Mouse (Mus musculus) heart, postnatal 0 days (tissue): Measurements from ENCODE around the gene Ifitm6. TPM values are rescaled to one million over a fixed set of nuclear protein-coding genes. Genes with fewer than 3 reads are reported as not detected.
"Not testable (repeated sequence)": the region's sequence is repeated elsewhere in the genome, so short reads cannot be mapped to it uniquely, and the experiment has no call there.

Experiments
- ATAC-seq: fragments of 200-750 bp; cut with Nextera tagmentation; 2 replicates; pipeline ENCODE4 v1.8.0; 2017; ENCODE audit warnings: low read depth, moderate number of reproducible peaks, moderate library complexity; ENCODE audit not compliant: insufficient read depth
- DNase-seq: peaks from one replicate; pipeline ENCODE4 v3.0.0-alpha.2; 2016; ENCODE audit warnings: low spot score
- H3K27ac ChIP-seq: fragments of 300-500 bp; sonication (generic); 2 replicates; pipeline ENCODE4 v1.5.1; 2014; ENCODE audit warnings: low read depth, mild to moderate bottlenecking
- H3K27me3 ChIP-seq: fragments of 300-500 bp; sonication (generic); 2 replicates; pipeline ENCODE4 v1.6.1; 2014; ENCODE audit warnings: low read length, mixed read lengths; ENCODE audit not compliant: control insufficient read depth, insufficient read depth
- H3K36me3 ChIP-seq: fragments of 300-500 bp; sonication (generic); replicated peaks from 2 replicates; pipeline ENCODE4 v1.6.1; 2014; ENCODE audit warnings: low read length, mixed read lengths; ENCODE audit not compliant: control insufficient read depth, insufficient read depth
- H3K4me1 ChIP-seq: fragments of 300-500 bp; sonication (generic); 2 replicates; pipeline ENCODE4 v1.6.1; 2014; ENCODE audit warnings: antibody characterized with exemption; ENCODE audit not compliant: control insufficient read depth, insufficient read depth
- H3K4me2 ChIP-seq: fragments of 300-500 bp; sonication (generic); 2 replicates; pipeline ENCODE4 v1.6.1; 2014; ENCODE audit warnings: low read depth, mild to moderate bottlenecking, low read length, moderate library complexity
- H3K4me3 ChIP-seq: fragments of 300-500 bp; sonication (generic); 2 replicates; pipeline ENCODE4 v1.5.1; 2014; ENCODE audit warnings: low read depth, low read length
- H3K9ac ChIP-seq: fragments of 300-500 bp; sonication (generic); replicated peaks from 2 replicates; pipeline ENCODE4 v1.6.1; 2014; ENCODE audit warnings: low read depth, low read length, mixed read lengths
- H3K9me3 ChIP-seq: fragments of 300-500 bp; sonication (generic); replicated peaks from 2 replicates; pipeline ENCODE4 v1.6.1; 2016; ENCODE audit warnings: low read length; ENCODE audit not compliant: control insufficient read depth
- CTCF ChIP-seq: IDR thresholded peaks from 2 replicates; pipeline ENCODE4 v1.5.1; 2016; ENCODE audit warnings: antibody characterized with exemption, control low read depth, low read depth
- EP300 ChIP-seq: IDR thresholded peaks from 2 replicates; pipeline ENCODE4 v1.6.1; 2016; ENCODE audit warnings: antibody characterized with exemption, low read depth
- WGBS: fragments of 180-500 bp; shearing (Covaris S2); extraction: QIAGEN DNeasy Blood & Tissue Kit; methylation state at CpG from one replicate; pipeline ENCODE4 v1.1.7; 2014; 5-methylcytosine and 5-hydroxymethylcytosine counted together
- polyA plus RNA-seq: library from polyadenylated mRNA; unstranded; fragments of >200 nt; fragmentation: Nextera tagmentation; extraction: Ambion mirVana; gene quantifications from 2 replicates; pipeline ENCODE4 v1.2.1, GENCODE M21; 2015
- total RNA-seq: library from RNA; depleted of rRNA; stranded (reverse); fragments of >200 nt; gene quantifications from 2 replicates; pipeline ENCODE4 v1.2.3, GENCODE M21; 2014; ENCODE audit warnings: low replicate concordance

The Ifitm6 gene
- total and polyA plus RNA-seq, 2 experiments from 2014 or later = 0.30 TPM; not detected in 1

DNA sequence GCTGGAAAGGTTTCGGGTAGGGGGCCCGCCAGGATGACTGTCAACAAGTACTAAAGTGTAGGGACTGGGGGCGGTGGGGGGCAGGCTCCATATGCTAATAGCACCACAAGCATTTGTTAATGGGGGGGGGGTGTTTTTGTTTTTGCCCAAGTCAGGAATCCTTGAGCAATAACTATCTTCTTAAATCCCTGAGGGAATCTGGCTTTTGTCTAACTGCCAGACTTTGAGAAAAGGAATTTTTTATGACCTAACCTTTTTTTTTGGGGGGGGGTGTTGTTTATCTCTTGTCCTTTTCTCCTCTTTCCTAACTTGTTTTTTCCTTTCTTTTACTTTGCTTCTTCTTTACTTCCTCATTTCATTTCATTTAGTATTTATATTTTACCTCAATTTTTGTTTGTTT is 42.3 kb downstream of the Ifitm6 start:
- 30% methylated on average over 3 of the region's 3 CpGs for WGBS
- no peaks in the 10 kb centered on the region for H3K9me3 ChIP-seq
- H3K27ac ChIP-seq = no peak overlapping the region
- H3K36me3 ChIP-seq = no peaks in the 10 kb centered on the region
- H3K27me3 ChIP-seq = 0 out of 2 replicates have a peak, but pooled peaks cover 9% of the 10 kb centered on the region
- ATAC-seq (no peak), DNase-seq (no peak)
- H3K4me3 ChIP-seq = no peak overlapping the region
- H3K4me2 ChIP-seq = no peak overlapping the region
- no peak for TF ChIP-seq CTCF
- TF ChIP-seq EP300 = no peak
- H3K9ac ChIP-seq = no peak overlapping the region
- peaks cover 6% of the 10 kb centered on the region; the same call in 1 of the 2 replicates for H3K4me1 ChIP-seq

DNA sequence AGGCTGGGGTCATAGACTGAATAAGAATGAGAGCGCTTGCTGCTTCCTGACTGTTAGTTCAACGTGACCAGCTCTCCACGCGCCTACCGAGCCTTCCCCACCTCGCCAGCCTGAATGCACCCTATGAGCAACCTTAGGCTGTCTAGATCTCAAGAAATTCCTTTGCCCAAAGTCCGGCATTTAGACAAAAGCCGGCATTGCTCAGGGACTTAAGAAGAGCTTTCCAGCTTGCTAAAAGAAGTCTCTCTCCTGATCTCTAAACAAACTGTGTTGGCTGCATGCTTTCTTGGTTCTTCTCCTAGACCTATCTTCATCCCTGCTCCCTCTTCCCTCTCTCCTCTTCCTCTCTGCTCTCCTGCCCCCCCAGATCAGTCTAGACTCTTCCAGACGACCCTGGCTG is 42.8 kb downstream of the Ifitm6 start:
- H3K36me3 ChIP-seq = no peaks in the 10 kb centered on the region
- no peak overlapping the region for H3K4me2 ChIP-seq
- TF ChIP-seq EP300 = no peak
- TF ChIP-seq CTCF = no peak
- peaks cover 6% of the 10 kb centered on the region; the same call in 1 of the 2 replicates for H3K4me1 ChIP-seq
- ATAC-seq (no peak), DNase-seq (no peak)
- H3K27ac ChIP-seq = no peak overlapping the region
- no peak overlapping the region for H3K9ac ChIP-seq
- H3K9me3 ChIP-seq = no peaks in the 10 kb centered on the region
- H3K4me3 ChIP-seq = no peak overlapping the region
- 0 out of 2 replicates have a peak, but pooled peaks cover 11% of the 10 kb centered on the region for H3K27me3 ChIP-seq
- 8% methylated on average over 9 of the region's 9 CpGs for WGBS

DNA sequence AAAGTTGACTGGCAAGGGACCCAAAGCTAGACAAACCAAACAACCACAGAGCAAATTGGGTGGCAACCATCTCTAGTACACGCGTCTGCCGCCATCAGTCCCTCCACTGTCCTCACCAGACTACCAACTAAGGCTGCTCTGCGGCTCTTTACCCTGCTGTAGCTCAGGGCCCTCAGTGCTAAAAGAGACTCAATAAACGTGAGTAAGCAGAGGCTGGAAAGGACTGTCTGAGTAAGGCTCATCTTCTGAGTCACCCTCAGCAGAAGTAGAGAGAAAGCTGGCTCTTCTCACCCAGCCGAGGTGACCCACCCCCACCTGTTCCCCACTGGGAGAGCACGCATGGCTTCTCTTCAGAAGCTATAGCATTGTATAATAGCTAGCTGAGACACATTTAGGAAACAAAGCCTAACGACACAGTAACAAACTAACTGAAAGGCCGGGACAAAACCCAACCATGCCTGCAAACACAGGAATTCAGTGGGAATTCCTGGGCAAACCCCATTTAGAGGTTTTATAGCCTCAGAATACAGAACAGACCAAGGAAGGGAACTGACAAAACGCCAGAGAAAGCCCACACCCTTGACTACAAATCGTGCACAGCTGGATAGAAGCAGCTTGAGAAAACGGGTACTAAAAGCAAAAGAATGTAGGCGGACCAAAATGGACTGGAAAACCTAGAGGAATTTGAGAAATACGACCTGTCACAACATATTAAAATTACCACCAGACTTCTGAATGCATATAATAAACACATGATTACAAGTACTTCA is 44.1 kb downstream of the Ifitm6 start:
- Histone ChIP-seq H3K9ac (no peak overlapping the region), H3K4me1 (peaks cover 6% of the 10 kb centered on the region; the same call in 1 of the 2 replicates), H3K27me3 (0 out of 2 replicates have a peak, but pooled peaks cover 16% of the 10 kb centered on the region), H3K27ac (no peak overlapping the region), H3K9me3 (no peaks in the 10 kb centered on the region), H3K36me3 (no peaks in the 10 kb centered on the region), H3K4me3 (no peak overlapping the region), H3K4me2 (no peak overlapping the region)
- TF ChIP-seq EP300 = no peak
- no peak for TF ChIP-seq CTCF
- ATAC-seq (no peak), DNase-seq (no peak)
- WGBS = 51% methylated on average over 14 of the region's 14 CpGs

DNA sequence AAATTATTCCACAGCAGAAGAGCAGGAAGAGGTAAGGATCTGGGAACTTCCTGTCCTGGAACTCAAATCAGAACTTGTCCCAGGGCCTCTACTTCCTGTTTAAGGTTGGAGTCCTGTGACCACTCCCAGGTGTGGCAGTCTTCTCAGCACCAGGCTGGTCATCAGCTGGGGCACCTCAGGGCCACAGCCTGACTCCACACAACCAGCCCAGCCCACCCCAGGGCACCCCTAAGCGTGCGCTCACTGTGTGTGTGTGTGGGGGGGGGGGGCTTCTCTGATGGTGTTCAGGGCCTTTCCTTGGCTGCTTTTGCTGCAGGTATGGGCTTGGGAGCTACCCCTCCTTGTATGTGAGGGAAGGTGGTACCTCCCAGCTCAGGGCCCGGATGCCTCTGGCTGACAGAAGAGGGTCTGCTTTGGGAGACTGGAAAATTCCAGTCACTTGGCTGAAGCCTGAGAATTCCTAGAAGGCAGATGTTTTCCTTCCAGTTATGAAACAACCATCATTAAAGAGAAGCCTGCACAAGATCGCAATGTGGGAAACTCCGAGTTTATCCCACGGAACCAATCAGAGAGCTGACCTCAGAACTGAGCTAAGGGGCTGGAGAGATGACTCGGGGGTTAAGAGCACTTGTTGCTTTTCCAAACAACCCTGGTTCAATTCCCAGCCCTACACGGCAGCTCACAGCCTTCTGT is 46.1 kb downstream of the Ifitm6 start:
- 56% methylated on average over 8 of the region's 8 CpGs for WGBS
- ATAC-seq (peak; percentile 60; the same call in 1 of the 2 replicates), DNase-seq (no peak)
- H3K4me3 ChIP-seq = no peak overlapping the region
- peak overlapping the region; percentile 66 for H3K27ac ChIP-seq
- TF ChIP-seq CTCF = no peak
- TF ChIP-seq EP300 = no peak
- H3K27me3 ChIP-seq = 0 out of 2 replicates have a peak, but pooled peaks cover 16% of the 10 kb centered on the region
- H3K9ac ChIP-seq = no peak overlapping the region
- H3K4me1 ChIP-seq = peaks cover 6% of the 10 kb centered on the region; the same call in 1 of the 2 replicates
- no peak overlapping the region for H3K4me2 ChIP-seq
- H3K36me3 ChIP-seq = no peaks in the 10 kb centered on the region
- no peaks in the 10 kb centered on the region for H3K9me3 ChIP-seq

DNA sequence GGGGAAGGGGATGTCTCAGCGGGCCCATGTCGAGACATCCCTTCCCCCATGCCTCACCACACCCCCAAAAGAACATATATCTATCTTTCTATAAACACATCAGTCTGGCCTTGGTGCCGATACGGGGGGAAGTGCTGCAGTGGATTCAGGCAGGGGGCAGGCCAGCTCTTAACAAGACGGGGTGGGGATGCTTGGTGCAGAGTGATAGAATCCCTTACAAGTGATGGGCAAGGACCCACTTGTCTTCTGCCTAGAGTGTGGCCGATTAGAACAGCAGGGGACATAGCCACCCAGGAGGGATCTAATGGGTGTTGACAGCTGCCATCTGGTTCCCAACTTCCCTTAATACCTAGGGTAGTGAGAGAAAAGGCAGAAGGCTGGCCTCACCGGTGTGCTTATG is 46.8 kb downstream of the Ifitm6 start:
- ATAC-seq (no peak), DNase-seq (no peak)
- TF ChIP-seq EP300 = no peak
- no peak for TF ChIP-seq CTCF
- H3K4me3 ChIP-seq = no peak overlapping the region
- peaks cover 6% of the 10 kb centered on the region; the same call in 1 of the 2 replicates for H3K4me1 ChIP-seq
- WGBS = 21% methylated on average over 7 of the region's 7 CpGs
- no peak overlapping the region for H3K9ac ChIP-seq
- 0 out of 2 replicates have a peak, but pooled peaks cover 16% of the 10 kb centered on the region for H3K27me3 ChIP-seq
- H3K9me3 ChIP-seq = no peaks in the 10 kb centered on the region
- H3K27ac ChIP-seq = peak overlapping the region; percentile 66; the same call in 1 of the 2 replicates
- H3K4me2 ChIP-seq = no peak overlapping the region
- H3K36me3 ChIP-seq = no peaks in the 10 kb centered on the region

DNA sequence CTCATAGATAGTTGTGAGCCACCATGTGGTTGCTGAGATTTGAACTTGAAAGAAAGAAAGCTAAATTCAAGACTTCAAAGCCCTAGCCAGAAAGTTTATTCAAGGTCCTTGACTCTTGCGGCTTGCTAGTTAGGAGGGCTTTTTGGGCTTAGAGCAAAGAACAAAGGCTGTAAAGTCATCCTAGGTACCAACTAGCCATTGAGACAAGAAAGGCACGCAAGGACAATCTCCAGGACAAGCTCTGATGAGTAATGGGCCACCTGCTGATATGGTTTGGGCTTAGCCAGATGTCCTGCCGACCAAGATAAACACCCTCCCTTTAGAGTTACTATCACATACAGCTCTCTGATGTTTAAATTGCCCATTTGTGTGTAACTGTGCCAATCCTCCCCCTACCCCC is 49.0 kb downstream of the Ifitm6 start:
- H3K4me2 ChIP-seq, H3K9me3 ChIP-seq, H3K9ac ChIP-seq, H3K27ac ChIP-seq, H3K36me3 ChIP-seq, H3K4me3 ChIP-seq, ATAC-seq, DNase-seq, H3K4me1 ChIP-seq: not testable (repeated sequence)
- H3K27me3 ChIP-seq = 0 out of 2 replicates have a peak, but pooled peaks cover 16% of the 10 kb centered on the region
- 29% methylated on average over 3 of the region's 3 CpGs for WGBS
